Mouse (Mus musculus) heart, embryonic 13.5 days (tissue): ENCODE data around the gene E130311K13Rik. TPM values are rescaled to one million over a fixed set of nuclear protein-coding genes. Genes with fewer than 3 reads are reported as not detected.

Source experiments
- ATAC-seq: fragments of 200-750 bp; cut with Nextera tagmentation; 2 replicates; pipeline ENCODE4 v1.8.0; 2017; ENCODE audit warnings: moderate TSS enrichment; ENCODE audit not compliant: insufficient number of reproducible peaks, low FRiP score, low TSS enrichment; ENCODE audit errors: extremely low read depth
- H3K27ac ChIP-seq: fragments of 300-500 bp; sonication (generic); replicated peaks from 2 replicates; pipeline ENCODE4 v1.5.1; 2015; ENCODE audit warnings: moderate library complexity, mild to moderate bottlenecking, inconsistent platforms
- H3K27me3 ChIP-seq: fragments of 300-500 bp; sonication (generic); replicated peaks from 2 replicates; pipeline ENCODE4 v1.6.1; 2015; ENCODE audit warnings: mild to moderate bottlenecking, inconsistent platforms
- H3K36me3 ChIP-seq: fragments of 300-500 bp; sonication (generic); 2 replicates; pipeline ENCODE4 v1.6.1; 2015; ENCODE audit warnings: mild to moderate bottlenecking, inconsistent platforms
- H3K4me1 ChIP-seq: fragments of 300-500 bp; sonication (generic); 2 replicates; pipeline ENCODE4 v1.6.1; 2015; ENCODE audit warnings: inconsistent platforms
- H3K4me2 ChIP-seq: fragments of 300-500 bp; sonication (generic); 2 replicates; pipeline ENCODE4 v1.6.1; 2015; ENCODE audit warnings: inconsistent platforms, mild to moderate bottlenecking, moderate library complexity
- H3K4me3 ChIP-seq: fragments of 300-500 bp; sonication (generic); 2 replicates; pipeline ENCODE4 v1.5.1; 2015; ENCODE audit warnings: moderate library complexity, mild to moderate bottlenecking, inconsistent platforms
- H3K9ac ChIP-seq: fragments of 300-500 bp; sonication (generic); 2 replicates; pipeline ENCODE4 v1.6.1; 2015; ENCODE audit warnings: inconsistent platforms, mild to moderate bottlenecking, moderate library complexity
- H3K9me3 ChIP-seq: fragments of 300-500 bp; sonication (generic); 2 replicates; pipeline ENCODE4 v1.6.1; 2016; ENCODE audit warnings: inconsistent platforms
- WGBS: fragments of 180-500 bp; shearing (Covaris S2); methylation state at CpG from one replicate; pipeline ENCODE4 v1.1.7; 2015; ENCODE audit warnings: mixed read lengths; 5-methylcytosine and 5-hydroxymethylcytosine counted together
- polyA plus RNA-seq: library from polyadenylated mRNA; unstranded; fragments of >200 nt; fragmentation: Nextera tagmentation; extraction: Ambion mirVana; gene quantifications from 2 replicates; pipeline ENCODE4 v1.2.1, GENCODE M21; 2015

The E130311K13Rik gene
- polyA plus RNA-seq, result 5.1 and 5.2 TPM in 2 replicates

DNA sequence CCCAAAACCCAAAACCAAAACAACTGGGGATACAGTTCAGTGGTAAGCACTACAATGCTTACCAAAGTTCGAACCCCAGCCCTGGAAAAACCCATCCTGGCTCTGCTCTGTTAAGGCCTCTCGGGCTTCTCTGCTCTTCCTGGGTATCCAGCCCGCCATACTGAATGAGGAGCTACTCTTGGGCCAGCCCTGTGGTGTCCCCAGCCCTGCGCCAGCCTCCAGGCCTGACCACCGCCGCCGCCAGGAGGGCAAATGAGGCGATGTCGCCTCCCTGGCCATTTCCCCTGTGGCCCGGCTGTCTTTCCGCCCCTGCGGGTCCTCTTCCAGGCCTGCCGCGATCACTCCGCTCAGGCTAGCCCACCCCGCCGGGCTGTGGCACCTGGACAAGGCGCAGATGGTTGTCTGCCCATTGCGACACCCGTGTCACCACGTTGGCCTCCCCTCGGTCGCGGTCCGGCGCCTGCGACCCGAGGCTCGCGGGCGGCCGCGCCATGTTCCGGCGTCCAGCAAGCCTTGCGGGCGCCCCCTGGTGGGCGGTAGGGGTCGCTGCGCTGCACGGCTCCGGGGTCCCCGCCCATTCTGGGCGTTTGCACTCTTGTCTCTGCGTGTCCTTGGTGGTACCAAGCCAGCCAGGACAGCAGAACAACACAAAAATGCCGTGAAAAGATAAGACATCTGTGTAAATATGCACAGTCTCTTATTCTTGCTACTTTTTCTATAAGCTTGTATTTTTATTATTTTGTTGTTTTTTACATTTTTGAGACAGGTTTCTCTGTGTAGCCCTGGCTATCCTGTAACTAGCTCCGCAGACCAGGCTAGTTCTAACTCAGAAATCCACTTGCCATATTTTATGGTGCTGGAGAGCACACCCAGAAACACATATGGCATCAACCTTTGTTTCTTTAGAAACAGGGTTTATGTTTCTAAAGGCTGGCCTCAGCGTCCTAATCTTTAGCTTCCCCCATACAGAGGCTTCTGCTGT lies at the start of gene E130311K13Rik:
Gene E130311K13Rik, minus strand, starts transcription at position 595 of the 982 bp plus-strand sequence.
- H3K4me1 ChIP-seq, result 0 out of 2 replicates have a peak, but pooled peaks cover 3% of the 10 kb centered on the region
- 4% methylated on average over 48 of the region's 48 CpGs for WGBS
- ATAC-seq, result peak; percentile 81
- peak within 1 kb of the TSS; percentile 75 for H3K27ac ChIP-seq
- H3K36me3 ChIP-seq, result 0 out of 2 replicates have a peak, but pooled peaks cover 4% of the 10 kb centered on the region
- H3K4me2 ChIP-seq, result peak within 1 kb of the TSS; percentile 70
- peak within 1 kb of the TSS; percentile 67 for H3K4me3 ChIP-seq
- peak within 1 kb of the TSS; percentile 92 for H3K9ac ChIP-seq
- no peaks in the 10 kb centered on the region for H3K9me3 ChIP-seq
- H3K27me3 ChIP-seq, result no peaks in the 10 kb centered on the region

DNA sequence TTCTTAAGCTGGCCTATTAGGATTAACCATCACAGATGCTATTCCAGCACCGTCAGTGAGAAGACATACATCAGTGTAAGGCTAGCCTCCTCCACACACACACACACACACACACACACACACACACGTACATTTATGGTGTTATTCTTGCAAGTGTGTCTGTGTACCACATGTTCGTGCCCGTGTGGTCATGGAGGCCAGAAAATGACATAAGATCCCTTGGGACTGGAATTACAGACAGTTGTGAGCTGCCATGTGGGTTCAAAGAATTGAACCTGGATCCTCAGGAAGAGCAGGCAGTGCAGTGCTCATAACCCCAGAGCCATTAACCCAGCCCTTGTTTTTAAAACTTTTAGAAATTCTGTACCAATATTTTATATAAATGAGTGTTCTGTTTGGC lies 48.6 kb upstream of the E130311K13Rik start:
- H3K36me3 ChIP-seq, result peaks cover 31% of the 10 kb centered on the region
- H3K27ac ChIP-seq, result no peak overlapping the region
- H3K9me3 ChIP-seq, result no peaks in the 10 kb centered on the region
- H3K4me1 ChIP-seq, result peaks cover 28% of the 10 kb centered on the region
- ATAC-seq, result no peak
- H3K4me2 ChIP-seq, result peak overlapping the region; percentile 75
- no peaks in the 10 kb centered on the region for H3K27me3 ChIP-seq
- H3K4me3 ChIP-seq, result 0 out of 2 replicates have a peak overlapping the region, but pooled peaks have one; percentile 89
- H3K9ac ChIP-seq, result no peak overlapping the region
- WGBS, result 81% methylated on average over 4 of the region's 4 CpGs

DNA sequence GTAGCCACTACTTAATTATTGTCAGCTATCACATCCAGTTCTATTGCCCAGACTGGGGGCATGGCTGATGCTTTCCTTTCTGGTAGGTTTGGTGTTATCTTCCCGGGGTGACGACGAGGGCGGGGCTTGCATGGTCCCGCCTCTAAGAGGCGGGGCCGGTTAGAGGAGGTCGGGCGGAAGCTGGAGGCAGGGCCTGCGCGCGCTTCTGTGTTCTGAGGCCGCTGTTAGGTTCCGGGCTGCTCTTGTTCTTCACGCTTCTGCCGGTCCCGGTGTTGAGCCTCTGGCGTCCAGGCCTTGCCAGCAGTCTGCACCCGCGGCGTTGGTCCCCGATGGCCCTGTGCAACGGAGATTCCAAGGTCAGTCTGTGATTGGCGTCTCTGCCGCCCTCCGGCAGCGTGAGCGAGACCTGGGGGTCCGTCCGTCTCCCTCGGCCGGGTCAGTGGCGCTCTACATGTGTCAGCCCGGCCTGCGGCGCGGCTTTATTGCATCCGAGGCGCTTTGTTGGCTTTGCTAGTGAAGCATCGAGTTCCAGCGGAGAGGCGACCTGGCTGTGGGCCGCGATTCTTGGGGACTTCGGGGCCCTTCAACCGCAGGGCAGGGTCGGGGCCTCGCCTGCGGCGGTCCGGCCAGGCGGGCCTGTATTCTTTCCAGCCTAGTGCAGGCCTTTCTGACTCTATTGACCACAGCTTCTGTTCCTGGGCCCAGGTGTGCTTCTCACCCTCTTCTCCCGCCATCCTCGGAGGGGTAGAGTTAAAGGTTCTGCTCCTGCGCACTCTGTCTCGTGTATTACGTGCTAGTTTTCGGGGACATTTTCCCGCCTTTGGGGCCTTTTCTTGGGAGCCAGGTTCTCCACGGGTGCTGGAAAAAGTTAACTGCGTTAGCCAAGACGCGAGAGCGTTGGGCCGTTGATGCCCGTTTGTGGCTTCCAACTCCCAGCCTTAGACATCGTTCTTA lies 47.0 kb upstream of the E130311K13Rik start, which contains the start of gene Gmps:
Gene Gmps, plus strand, starts transcription at position 152 of the 954 bp plus-strand sequence.
- Histone ChIP-seq H3K27ac (peak within 1 kb of the TSS; percentile 94), H3K4me1 (peaks cover 28% of the 10 kb centered on the region), H3K36me3 (peaks cover 17% of the 10 kb centered on the region), H3K4me2 (peak within 1 kb of the TSS; percentile 75), H3K4me3 (peak within 1 kb of the TSS; percentile 89), H3K27me3 (no peaks in the 10 kb centered on the region), H3K9me3 (no peaks in the 10 kb centered on the region), H3K9ac (peak within 1 kb of the TSS; percentile 97)
- peak; percentile 92 for ATAC-seq
- WGBS, result under 1% methylated on average over 67 of the region's 67 CpGs

DNA sequence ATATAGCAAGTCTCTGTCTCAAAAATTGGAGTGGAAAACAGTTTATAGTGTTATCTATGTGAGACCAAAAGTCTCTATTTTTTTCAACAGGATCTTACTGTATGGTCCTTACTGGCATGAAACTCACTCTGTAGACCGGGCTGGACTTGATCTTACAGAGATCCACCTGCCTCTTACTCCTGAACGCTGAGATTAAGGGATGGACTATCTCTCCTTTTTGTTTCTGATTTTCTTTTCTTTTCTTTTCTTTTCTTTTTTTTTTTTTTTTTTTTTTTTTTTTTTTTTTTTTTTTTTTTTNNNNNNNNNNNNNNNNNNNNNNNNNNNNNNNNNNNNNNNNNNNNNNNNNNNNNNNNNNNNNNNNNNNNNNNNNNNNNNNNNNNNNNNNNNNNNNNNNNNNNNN lies 36.7 kb upstream of the E130311K13Rik start:
- 74% methylated on average over 2 of the region's 2 CpGs for WGBS
- Histone ChIP-seq H3K27me3 (peaks cover 17% of the 10 kb centered on the region), H3K4me1 (peaks cover 26% of the 10 kb centered on the region), H3K4me2 (no peak overlapping the region), H3K36me3 (0 out of 2 replicates have a peak, but pooled peaks cover 3% of the 10 kb centered on the region), H3K9ac (no peak overlapping the region), H3K9me3 (no peaks in the 10 kb centered on the region), H3K4me3 (no peak overlapping the region), H3K27ac (no peak overlapping the region)
- ATAC-seq, result no peak

DNA sequence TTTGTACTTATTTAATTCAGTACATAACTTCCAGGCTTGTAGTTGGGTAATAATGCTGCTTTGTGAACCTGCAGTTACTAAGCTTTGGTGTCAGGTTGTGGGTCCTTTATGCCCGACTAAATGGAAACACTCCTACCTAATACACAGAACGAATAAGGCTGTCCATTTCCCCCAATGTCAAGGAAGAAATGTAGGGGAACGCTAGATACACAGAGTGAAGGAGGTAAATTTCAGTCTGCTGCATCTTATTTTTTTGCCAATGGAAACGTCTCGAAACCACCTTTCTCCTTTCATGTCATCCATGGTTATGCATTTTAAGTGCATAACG lies 35.6 kb upstream of the E130311K13Rik start:
- Histone ChIP-seq H3K27me3 (peaks cover 17% of the 10 kb centered on the region), H3K36me3 (0 out of 2 replicates have a peak, but pooled peaks cover 3% of the 10 kb centered on the region), H3K4me3 (peak overlapping the region; percentile 68), H3K27ac (peak overlapping the region; percentile 76), H3K4me1 (peaks cover 26% of the 10 kb centered on the region), H3K9ac (no peak overlapping the region), H3K4me2 (peak overlapping the region; percentile 92), H3K9me3 (no peaks in the 10 kb centered on the region)
- 76% methylated on average over 6 of the region's 6 CpGs for WGBS
- ATAC-seq, result no peak

DNA sequence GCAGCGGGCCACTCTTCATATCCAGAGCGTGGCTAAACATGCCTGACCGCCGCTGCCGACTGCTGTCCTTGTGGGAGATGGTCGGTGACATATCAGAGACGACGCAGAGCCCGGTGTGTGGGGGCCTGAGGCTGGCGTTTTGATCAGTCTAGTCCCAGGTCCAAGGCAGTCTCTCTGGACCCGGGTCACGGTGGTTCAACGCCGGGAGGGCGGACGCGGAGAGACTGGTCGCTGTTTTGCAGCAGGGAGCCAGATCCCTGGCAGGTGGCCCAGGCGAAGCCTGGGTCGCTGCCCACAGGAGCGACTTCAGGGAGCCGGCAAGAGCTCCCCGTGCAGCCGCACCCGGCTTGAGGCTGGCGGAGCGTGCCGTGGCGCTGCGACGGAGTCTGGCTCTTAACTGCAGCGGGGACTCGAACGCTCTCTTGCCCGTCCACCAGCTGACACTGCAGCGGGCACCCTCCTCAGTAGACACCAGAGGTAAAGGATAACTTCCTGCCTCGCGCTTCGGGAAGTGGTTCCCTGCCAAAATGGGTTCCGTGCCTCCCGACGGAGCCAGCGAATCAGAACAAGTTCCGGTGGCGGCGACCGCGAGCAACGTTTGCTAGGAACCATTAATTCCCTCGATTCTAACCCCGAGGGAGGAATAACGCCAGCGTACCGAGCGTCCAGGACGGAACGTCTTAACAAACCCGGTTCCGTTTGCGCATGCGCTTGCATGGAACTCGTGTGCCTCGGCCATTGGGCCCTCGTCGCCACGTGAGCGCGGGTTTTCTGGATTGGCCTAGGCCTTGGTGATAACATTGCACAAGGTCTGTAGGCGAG lies 35.0 kb upstream of the E130311K13Rik start, which contains the start of gene Slc33a1:
Gene Slc33a1, minus strand, starts transcription at position 669 of the 822 bp plus-strand sequence.
- Histone ChIP-seq H3K4me2 (peak within 1 kb of the TSS; percentile 92), H3K27ac (peak within 1 kb of the TSS; percentile 76), H3K27me3 (peaks cover 17% of the 10 kb centered on the region), H3K9ac (peak within 1 kb of the TSS; percentile 89), H3K4me3 (peak within 1 kb of the TSS; percentile 68), H3K4me1 (peaks cover 26% of the 10 kb centered on the region), H3K9me3 (no peaks in the 10 kb centered on the region), H3K36me3 (peaks cover 8% of the 10 kb centered on the region; the same call in 1 of the 2 replicates)
- WGBS, result under 1% methylated on average over 69 of the region's 69 CpGs
- ATAC-seq, result peak; percentile 80

DNA sequence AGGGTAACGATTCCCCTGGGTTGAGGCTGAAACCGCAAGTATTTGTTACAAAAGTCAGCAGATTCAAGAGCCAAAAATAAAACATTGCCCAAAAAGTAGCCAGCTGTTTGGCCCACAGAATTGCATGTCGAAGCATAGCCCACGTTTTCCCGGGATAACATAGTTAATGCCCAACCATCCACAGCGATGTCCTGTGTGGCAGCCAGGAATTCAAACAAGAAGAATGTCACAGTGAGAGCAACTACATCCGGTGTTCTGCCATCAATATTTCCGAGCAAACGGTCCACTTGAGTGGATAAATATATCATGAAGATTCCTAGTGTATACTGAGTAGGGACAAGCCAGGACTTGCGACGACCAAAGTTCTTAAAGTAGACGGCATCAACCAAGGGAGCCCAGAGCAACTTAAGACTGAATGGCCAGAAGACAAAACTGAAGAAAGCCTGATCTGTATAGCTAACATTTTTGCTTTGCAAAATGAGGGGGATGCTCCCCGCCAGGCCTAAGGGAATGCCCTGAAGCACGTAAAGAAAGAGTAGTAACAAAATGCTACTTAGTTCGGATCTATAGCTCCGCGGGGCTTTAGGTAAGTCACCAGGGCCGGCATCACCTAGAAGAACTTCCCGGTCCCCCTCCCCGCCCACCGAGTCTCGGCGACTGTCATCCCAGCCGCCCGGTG lies 34.3 kb upstream of the E130311K13Rik start:
- H3K9me3 ChIP-seq, result no peaks in the 10 kb centered on the region
- peak overlapping the region; percentile 89 for H3K9ac ChIP-seq
- no peak for ATAC-seq
- 9% methylated on average over 24 of the region's 25 CpGs for WGBS
- H3K4me3 ChIP-seq, result peak overlapping the region; percentile 68
- peaks cover 26% of the 10 kb centered on the region for H3K4me1 ChIP-seq
- peak overlapping the region; percentile 92 for H3K4me2 ChIP-seq
- peaks cover 9% of the 10 kb centered on the region; the same call in 1 of the 2 replicates for H3K36me3 ChIP-seq
- H3K27ac ChIP-seq, result peak overlapping the region; percentile 76
- H3K27me3 ChIP-seq, result peaks cover 14% of the 10 kb centered on the region

DNA sequence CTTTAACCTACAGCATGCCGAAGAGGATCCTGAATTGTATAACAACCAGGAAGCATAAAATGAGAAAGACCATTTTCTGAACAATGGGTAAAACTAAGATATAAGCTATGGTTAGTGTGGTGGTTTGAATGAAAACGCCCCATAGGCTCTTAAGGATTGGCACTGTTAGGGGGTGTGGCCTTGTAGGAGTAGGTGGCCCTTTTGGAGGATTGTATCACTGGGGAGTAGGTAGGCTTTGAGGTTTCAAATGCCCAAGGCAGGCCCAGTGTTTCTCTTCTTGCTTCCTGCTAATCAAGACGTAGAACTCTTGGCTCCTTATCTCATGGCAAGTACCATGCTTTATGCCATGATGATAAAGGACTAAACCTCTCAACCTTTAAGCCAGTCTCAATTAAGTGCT lies 20.6 kb upstream of the E130311K13Rik start:
- 66% methylated on average over 3 of the region's 3 CpGs for WGBS
- H3K4me3 ChIP-seq, result no peak overlapping the region
- H3K27ac ChIP-seq, result no peak overlapping the region
- no peak for ATAC-seq
- no peak overlapping the region for H3K4me2 ChIP-seq
- H3K4me1 ChIP-seq, result no peaks in the 10 kb centered on the region
- peaks cover 23% of the 10 kb centered on the region for H3K36me3 ChIP-seq
- no peaks in the 10 kb centered on the region for H3K9me3 ChIP-seq
- H3K9ac ChIP-seq, result no peak overlapping the region
- no peaks in the 10 kb centered on the region for H3K27me3 ChIP-seq

DNA sequence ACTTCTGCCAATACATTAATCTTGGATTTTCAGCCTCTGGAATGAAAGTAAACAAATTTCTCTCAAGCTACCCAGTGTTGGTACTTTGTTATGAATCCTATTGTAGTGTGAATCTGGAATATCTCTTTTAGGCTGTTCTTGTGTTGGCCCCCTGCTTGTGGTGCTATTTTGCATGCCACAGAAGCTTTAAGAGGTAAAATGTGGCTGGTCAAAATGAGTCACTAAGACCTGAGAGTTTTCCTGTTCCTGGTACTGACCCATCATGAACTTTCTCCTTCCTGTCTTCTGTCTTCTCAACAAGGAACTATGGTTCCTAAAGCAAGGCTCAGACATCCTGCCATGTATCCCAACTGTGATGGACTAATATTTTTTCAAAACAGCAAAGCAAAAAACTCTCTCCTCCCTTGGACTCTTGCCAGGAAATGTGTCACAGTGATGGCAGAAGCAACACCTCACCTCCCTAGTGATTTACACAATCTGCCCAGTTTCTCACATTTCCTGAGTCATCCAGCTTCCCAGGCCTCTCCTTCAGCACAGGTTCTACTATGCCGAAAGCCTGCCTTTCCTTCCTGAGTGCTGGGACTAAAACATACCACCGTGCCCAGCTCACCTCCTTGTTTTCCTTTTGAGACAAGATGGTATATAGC lies 12.1 kb upstream of the E130311K13Rik start:
- Histone ChIP-seq H3K4me3 (no peak overlapping the region), H3K4me2 (no peak overlapping the region), H3K27ac (no peak overlapping the region), H3K27me3 (no peaks in the 10 kb centered on the region), H3K9me3 (no peaks in the 10 kb centered on the region), H3K36me3 (peaks cover 41% of the 10 kb centered on the region), H3K4me1 (no peaks in the 10 kb centered on the region), H3K9ac (no peak overlapping the region)
- WGBS, result 58% methylated on average over 2 of the region's 2 CpGs
- no peak for ATAC-seq
